Mouse (Mus musculus): Measurements from ENCODE around the gene Alg3. TPM values are rescaled to one million over a fixed set of nuclear protein-coding genes. Genes with fewer than 3 reads are reported as not detected.

The Alg3 gene
- 35.4 TPM for polyA plus RNA-seq (2012; fragmentation: generic; extraction: Trizol)
- long read RNA-seq, experiment 1, transcript Alg3-201 (9 exons, 1,451 nt) = major isoform, 31 of 35 reads
- long read RNA-seq, experiment 1, partial matches to known transcripts = 0 of 35 reads
- long read RNA-seq, experiment 1, other reads (novel, unspliced or antisense) = 2 of 35 reads
- long read RNA-seq, experiment 2, transcript Alg3-201 (9 exons, 1,451 nt) = major isoform, 54 of 67 reads
- long read RNA-seq, experiment 2, partial matches to known transcripts = 1 of 67 reads
- long read RNA-seq, experiment 2, other reads (novel, unspliced or antisense) = 6 of 67 reads

GRCm38 (mm10) chr16:20611357-20612227 is at the start of gene Alg3, which contains the start of the genes Eef1akmt4 and Gm49333:
TSS of gene Alg3 (minus strand) at chr16:20611735.
TSS of gene Eef1akmt4 (plus strand) at chr16:20611593.
TSS of gene Gm49333 (plus strand) at chr16:20611610.
- Histone ChIP-seq H3K36me3 (ENCODE audit: control insufficient read depth, insufficient read depth) (peaks cover 16% of the 10 kb centered on the region), H3K79me3 (ENCODE audit: low read depth) (peaks cover 13% of the 10 kb centered on the region), H3K4me3 (ENCODE audit: insufficient read depth, poor library complexity, severe bottlenecking) (peak within 1 kb of the TSS; percentile 75), H3K79me2 (ENCODE audit: control insufficient read depth, insufficient read depth) (peaks cover 40% of the 10 kb centered on the region), H3K27me3 (ENCODE audit: control insufficient read depth, insufficient read depth, insufficient read length) (no peaks in the 10 kb centered on the region), H3ac (ENCODE audit: control insufficient read depth, insufficient read length, low read depth) (peak within 1 kb of the TSS; percentile 100)
- TF ChIP-seq MAX (IDR thresholded peaks at IDR 0.05) = peak; percentile 98
- TF ChIP-seq CTCF (IDR thresholded peaks at IDR 0.05; ENCODE audit: control insufficient read depth, insufficient read depth, insufficient read length) = no peak
- peak; percentile 69 for TF ChIP-seq MYOD1 (IDR thresholded peaks at IDR 0.05; ENCODE audit: control insufficient read depth, insufficient read length, low read depth)
- no peak for TF ChIP-seq USF1 (IDR thresholded peaks at IDR 0.05; ENCODE audit: low read depth)
- no peak for TF ChIP-seq FOSL1 (IDR thresholded peaks at IDR 0.05; ENCODE audit: insufficient read depth, low read length, poor library complexity, severe bottlenecking)

DNA sequence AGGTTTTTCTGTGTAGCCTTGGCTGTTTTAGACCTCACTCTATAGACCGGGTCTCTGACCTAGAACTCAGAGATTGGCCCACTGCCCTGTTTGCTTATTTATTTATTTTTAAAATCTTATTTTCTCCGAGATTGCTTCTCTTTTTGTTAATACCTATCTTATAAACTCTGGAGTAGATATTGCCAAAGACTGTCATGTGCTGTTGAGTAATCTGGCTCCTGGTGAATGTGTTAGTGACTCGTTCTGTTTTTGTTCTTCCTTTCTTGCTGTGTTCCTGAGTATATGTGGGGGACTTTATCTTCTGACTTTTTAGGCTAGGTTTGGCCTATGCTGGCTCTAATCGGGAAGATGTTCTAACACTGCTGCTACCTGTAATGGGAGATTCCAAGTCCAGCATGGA is 46.1 kb upstream of the Alg3 start:
- no peak overlapping the region for H3ac ChIP-seq (ENCODE audit: control insufficient read depth, insufficient read length, low read depth)
- peaks cover 95% of the 10 kb centered on the region for H3K36me3 ChIP-seq (ENCODE audit: control insufficient read depth, insufficient read depth)
- TF ChIP-seq CTCF (IDR thresholded peaks at IDR 0.05; ENCODE audit: control insufficient read depth, insufficient read depth, insufficient read length) (no peak), FOSL1 (IDR thresholded peaks at IDR 0.05; ENCODE audit: insufficient read depth, low read length, poor library complexity, severe bottlenecking) (no peak), CEBPB (IDR thresholded peaks at IDR 0.05; ENCODE audit: low read depth) (no peak), MYOD1 (IDR thresholded peaks at IDR 0.05; ENCODE audit: control insufficient read depth, insufficient read length, low read depth) (no peak), MYOG (IDR thresholded peaks at IDR 0.05; ENCODE audit: control insufficient read depth, extremely low read depth, insufficient read length) (no peak), MAX (IDR thresholded peaks at IDR 0.05) (no peak), USF1 (IDR thresholded peaks at IDR 0.05; ENCODE audit: low read depth) (no peak)

DNA sequence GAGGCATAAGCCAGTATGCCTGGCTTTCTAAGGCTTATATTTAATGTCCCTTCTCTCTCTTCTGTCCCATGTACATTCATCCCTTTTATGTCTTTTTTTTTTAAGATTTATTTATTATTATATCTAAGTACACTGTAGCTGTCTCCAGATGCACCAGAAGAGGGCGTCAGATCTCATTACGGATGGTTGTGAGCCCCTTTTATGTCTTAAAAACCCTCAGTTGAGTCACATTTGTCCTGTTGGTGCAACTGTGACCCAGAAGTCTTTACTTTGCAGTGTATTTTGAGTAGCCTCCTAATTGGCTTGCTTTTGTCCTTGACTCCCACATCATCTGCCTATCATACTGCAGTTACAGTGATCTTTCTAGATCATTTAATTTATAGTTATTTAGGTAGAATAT is 41.8 kb upstream of the Alg3 start:
- Histone ChIP-seq H3K4me3 (ENCODE audit: insufficient read depth, poor library complexity, severe bottlenecking) (no peak overlapping the region), H3K79me3 (ENCODE audit: low read depth) (peaks cover 24% of the 10 kb centered on the region), H3K36me3 (ENCODE audit: control insufficient read depth, insufficient read depth) (peaks cover 59% of the 10 kb centered on the region), H3K27me3 (ENCODE audit: control insufficient read depth, insufficient read depth, insufficient read length) (no peaks in the 10 kb centered on the region), H3K79me2 (ENCODE audit: control insufficient read depth, insufficient read depth) (peaks cover 44% of the 10 kb centered on the region), H3ac (ENCODE audit: control insufficient read depth, insufficient read length, low read depth) (no peak overlapping the region)
- TF ChIP-seq USF1 (IDR thresholded peaks at IDR 0.05; ENCODE audit: low read depth) = no peak
- no peak for TF ChIP-seq CTCF (IDR thresholded peaks at IDR 0.05; ENCODE audit: control insufficient read depth, insufficient read depth, insufficient read length)
- TF ChIP-seq MYOG (IDR thresholded peaks at IDR 0.05; ENCODE audit: control insufficient read depth, extremely low read depth, insufficient read length) = no peak
- TF ChIP-seq FOSL1 (IDR thresholded peaks at IDR 0.05; ENCODE audit: insufficient read depth, low read length, poor library complexity, severe bottlenecking) = no peak
- no peak for TF ChIP-seq MYOD1 (IDR thresholded peaks at IDR 0.05; ENCODE audit: control insufficient read depth, insufficient read length, low read depth)
- no peak for TF ChIP-seq CEBPB (IDR thresholded peaks at IDR 0.05; ENCODE audit: low read depth)
- TF ChIP-seq MAX (IDR thresholded peaks at IDR 0.05) = no peak

More for the DNA sequence above, 46.1 kb upstream of the Alg3 start:
- H3K4me3 ChIP-seq (ENCODE audit: insufficient read depth, poor library complexity, severe bottlenecking) = no peak overlapping the region
- H3K27me3 ChIP-seq (ENCODE audit: control insufficient read depth, insufficient read depth, insufficient read length) = no peaks in the 10 kb centered on the region
- H3K79me3 ChIP-seq (ENCODE audit: low read depth) = peaks cover 13% of the 10 kb centered on the region
- H3K79me2 ChIP-seq (ENCODE audit: control insufficient read depth, insufficient read depth) = peaks cover 31% of the 10 kb centered on the region

DNA sequence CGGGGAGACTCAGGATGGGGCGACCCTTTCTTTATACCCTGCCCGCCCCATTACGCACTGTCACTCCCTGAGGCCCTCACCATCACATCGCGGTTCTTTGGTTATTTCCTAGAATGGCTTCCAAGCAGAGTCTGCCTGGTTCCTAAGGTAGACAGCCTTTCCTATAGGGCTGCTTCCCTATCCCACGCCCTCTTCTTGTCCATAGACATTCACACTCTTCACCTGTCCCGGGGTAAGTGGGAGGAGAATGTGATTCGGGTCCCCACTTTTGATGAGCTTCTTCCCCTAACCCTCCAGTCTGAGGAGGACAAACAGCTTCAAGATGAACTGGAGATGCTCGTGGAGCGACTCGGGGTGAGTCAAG is 40.4 kb upstream of the Alg3 start:
- peaks cover 44% of the 10 kb centered on the region for H3K79me2 ChIP-seq (ENCODE audit: control insufficient read depth, insufficient read depth)
- TF ChIP-seq CTCF (IDR thresholded peaks at IDR 0.05; ENCODE audit: control insufficient read depth, insufficient read depth, insufficient read length) = no peak
- TF ChIP-seq FOSL1 (IDR thresholded peaks at IDR 0.05; ENCODE audit: insufficient read depth, low read length, poor library complexity, severe bottlenecking) = no peak
- no peak for TF ChIP-seq MYOD1 (IDR thresholded peaks at IDR 0.05; ENCODE audit: control insufficient read depth, insufficient read length, low read depth)
- no peak for TF ChIP-seq USF1 (IDR thresholded peaks at IDR 0.05; ENCODE audit: low read depth)
- TF ChIP-seq CEBPB (IDR thresholded peaks at IDR 0.05; ENCODE audit: low read depth) = no peak
- no peak for TF ChIP-seq MYOG (IDR thresholded peaks at IDR 0.05; ENCODE audit: control insufficient read depth, extremely low read depth, insufficient read length)
- no peak for TF ChIP-seq MAX (IDR thresholded peaks at IDR 0.05)
- H3K79me3 ChIP-seq (ENCODE audit: low read depth) = peaks cover 24% of the 10 kb centered on the region
- H3K36me3 ChIP-seq (ENCODE audit: control insufficient read depth, insufficient read depth) = peaks cover 45% of the 10 kb centered on the region
- peak overlapping the region; percentile 93 for H3ac ChIP-seq (ENCODE audit: control insufficient read depth, insufficient read length, low read depth)
- no peaks in the 10 kb centered on the region for H3K27me3 ChIP-seq (ENCODE audit: control insufficient read depth, insufficient read depth, insufficient read length)
- H3K4me3 ChIP-seq (ENCODE audit: insufficient read depth, poor library complexity, severe bottlenecking) = peak overlapping the region; percentile 95

GRCm38 (mm10) chr16:20651076-20651946 is 39.8 kb upstream of the Alg3 start, which contains the start of gene Psmd2:
TSS of gene Psmd2 (plus strand) at chr16:20651652.
- Histone ChIP-seq H3ac (ENCODE audit: control insufficient read depth, insufficient read length, low read depth) (peak within 1 kb of the TSS; percentile 94), H3K4me3 (ENCODE audit: insufficient read depth, poor library complexity, severe bottlenecking) (peak within 1 kb of the TSS; percentile 95), H3K79me3 (ENCODE audit: low read depth) (peaks cover 24% of the 10 kb centered on the region), H3K36me3 (ENCODE audit: control insufficient read depth, insufficient read depth) (peaks cover 39% of the 10 kb centered on the region), H3K79me2 (ENCODE audit: control insufficient read depth, insufficient read depth) (peaks cover 44% of the 10 kb centered on the region), H3K27me3 (ENCODE audit: control insufficient read depth, insufficient read depth, insufficient read length) (no peaks in the 10 kb centered on the region)
- no peak for TF ChIP-seq MYOD1 (IDR thresholded peaks at IDR 0.05; ENCODE audit: control insufficient read depth, insufficient read length, low read depth)
- TF ChIP-seq FOSL1 (IDR thresholded peaks at IDR 0.05; ENCODE audit: insufficient read depth, low read length, poor library complexity, severe bottlenecking) = no peak
- TF ChIP-seq MYOG (IDR thresholded peaks at IDR 0.05; ENCODE audit: control insufficient read depth, extremely low read depth, insufficient read length) = no peak
- no peak for TF ChIP-seq CEBPB (IDR thresholded peaks at IDR 0.05; ENCODE audit: low read depth)
- no peak for TF ChIP-seq CTCF (IDR thresholded peaks at IDR 0.05; ENCODE audit: control insufficient read depth, insufficient read depth, insufficient read length)
- no peak for TF ChIP-seq MAX (IDR thresholded peaks at IDR 0.05)
- no peak for TF ChIP-seq USF1 (IDR thresholded peaks at IDR 0.05; ENCODE audit: low read depth)

All from C2C12 (cell line).